Mouse (Mus musculus): ENCODE results near the gene Camk2d. TPM values are rescaled to one million over a fixed set of nuclear protein-coding genes. Genes with fewer than 3 reads are reported as not detected.

Gene Camk2d
- total and polyA plus RNA-seq, 3 experiments: 66.1 to 80.4 (median 77.3) TPM

- in situ Hi-C loops (cut with MboI; ENCODE audit: low pct_ligation_motif_present, low pct_unique_long_range_greater_than_20kb, low sequenced_read_pairs) (no loop called here), dilution Hi-C loops (cut with MboI; ENCODE audit: extremely low pct_ligation_motif_present, extremely low pct_unique_long_range_greater_than_20kb, low sequenced_read_pairs) (no loop called here)
- H3K27ac ChIP-seq (ENCODE audit: insufficient read depth, low read depth): peak overlapping the region; percentile 27; the same call in 1 of the 2 replicates
- TF ChIP-seq TBP (conservative IDR thresholded peaks at IDR 0.05; ENCODE audit: low read depth, low read length) (no peak), SIN3A (IDR thresholded peaks at IDR 0.05; ENCODE audit: low read length) (0 out of 2 replicates have a peak, but pooled peaks have one; percentile 40), BHLHE40 (IDR thresholded peaks at IDR 0.05; ENCODE audit: low read depth, low read length) (peak; percentile 63; the same call in 1 of the 2 replicates), RAD21 (IDR thresholded peaks at IDR 0.05; ENCODE audit: low read depth, low read length) (no peak)
- H3K4me3 ChIP-seq (replicated peaks in 1 of 3; ENCODE audit: low read depth in 2 of 3, low read length in 2 of 3, poor library complexity in 1 of 3): peak overlapping the region in 1 of 3 experiments; percentile 17
- peaks cover 20 to 70% of the 10 kb centered on the region in 2 experiments for H3K4me1 ChIP-seq (ENCODE audit: control insufficient read depth in 1 of 2, insufficient read depth in 2 of 2)
- no peaks in the 10 kb centered on the region for H3K9me3 ChIP-seq (replicated peaks; ENCODE audit: low read length)
- H3K27me3 ChIP-seq (replicated peaks): no peaks in the 10 kb centered on the region
- peak overlapping the region; percentile 3; the same call in 1 of the 2 replicates for H3K9ac ChIP-seq (ENCODE audit: insufficient read depth, low read depth)
- H3K36me3 ChIP-seq (replicated peaks in 1 of 2; ENCODE audit: control insufficient read depth in 1 of 2, insufficient read depth in 1 of 2, low read length in 1 of 2): peaks cover 0 to 10% of the 10 kb centered on the region in 2 experiments
- DNase-seq (ENCODE audit: extremely low read depth): peak; percentile 40
- peak overlapping the region; percentile 86 for H3K4me2 ChIP-seq (ENCODE audit: insufficient read depth, low read depth, poor library complexity, severe bottlenecking)
- peaks cover 24% of the 10 kb centered on the region for H3K79me2 ChIP-seq (replicated peaks; ENCODE audit: control insufficient read depth, extremely low read depth, insufficient read depth, poor library complexity, severe bottlenecking)
Observed at GRCm38 (mm10) chr3:126746148-126746803, 150.2 kb downstream of the Camk2d start.

- H3K27me3 ChIP-seq (replicated peaks): no peaks in the 10 kb centered on the region
- dilution Hi-C loops (cut with MboI; ENCODE audit: extremely low pct_ligation_motif_present, extremely low pct_unique_long_range_greater_than_20kb, low sequenced_read_pairs) (no loop called here), in situ Hi-C loops (cut with MboI; ENCODE audit: low pct_ligation_motif_present, low pct_unique_long_range_greater_than_20kb, low sequenced_read_pairs) (no loop called here)
- H3K9ac ChIP-seq (ENCODE audit: insufficient read depth, low read depth): no peak overlapping the region
- H3K79me2 ChIP-seq (replicated peaks; ENCODE audit: control insufficient read depth, extremely low read depth, insufficient read depth, poor library complexity, severe bottlenecking): peaks cover 25% of the 10 kb centered on the region
- no peaks in the 10 kb centered on the region for H3K9me3 ChIP-seq (replicated peaks; ENCODE audit: low read length)
- H3K4me1 ChIP-seq (ENCODE audit: control insufficient read depth in 1 of 2, insufficient read depth in 2 of 2): peaks cover 25 to 82% of the 10 kb centered on the region in 2 experiments
- TF ChIP-seq EP300 (IDR thresholded peaks at IDR 0.05; ENCODE audit: low read length): peak; percentile 59
- TF ChIP-seq NRF1 (IDR thresholded peaks at IDR 0.05; ENCODE audit: low read depth, low read length): no peak
- TF ChIP-seq CHD2 (IDR thresholded peaks at IDR 0.05; ENCODE audit: low read length): no peak
- no peak for TF ChIP-seq UBTF (IDR thresholded peaks at IDR 0.05; ENCODE audit: low read depth, low read length)
- TF ChIP-seq BHLHE40 (IDR thresholded peaks at IDR 0.05; ENCODE audit: low read depth, low read length): peak; percentile 50; the same call in 1 of the 2 replicates
- TF ChIP-seq TCF12 (IDR thresholded peaks at IDR 0.05; ENCODE audit: low read depth, low read length): no peak
- no peak for TF ChIP-seq CHD1 (IDR thresholded peaks at IDR 0.05; ENCODE audit: low read depth, low read length)
- TF ChIP-seq E2F4 (IDR thresholded peaks at IDR 0.05; ENCODE audit: insufficient replicate concordance, low read depth, low read length): no peak
- no peak for TF ChIP-seq USF2 (conservative IDR thresholded peaks at IDR 0.05; ENCODE audit: low read depth, low read length)
- TF ChIP-seq GABPA (IDR thresholded peaks at IDR 0.05; ENCODE audit: insufficient replicate concordance, low read depth, low read length): no peak
- peak; percentile 28; the same call in 1 of the 2 replicates for TF ChIP-seq ETS1 (conservative IDR thresholded peaks at IDR 0.05; ENCODE audit: low read depth, low read length)
- no peak; the same call in 1 of the 2 replicates for TF ChIP-seq JUN (IDR thresholded peaks at IDR 0.05; ENCODE audit: insufficient read depth, low read depth, low read length)
- TF ChIP-seq PAX5 (IDR thresholded peaks at IDR 0.05; ENCODE audit: low read length): no peak
- peak; percentile 26; the same call in 1 of the 2 replicates for TF ChIP-seq IRF4 (IDR thresholded peaks at IDR 0.05; ENCODE audit: low read depth, low read length)
- no peak for TF ChIP-seq JUND (conservative IDR thresholded peaks at IDR 0.05; ENCODE audit: low read depth, low read length)
- H3K4me3 ChIP-seq (replicated peaks in 1 of 3; ENCODE audit: low read depth in 2 of 3, low read length in 2 of 3, poor library complexity in 1 of 3): no peak overlapping the region
- no peak for DNase-seq (ENCODE audit: extremely low read depth)
- no peak overlapping the region; the same call in 1 of the 2 replicates for H3K27ac ChIP-seq (ENCODE audit: insufficient read depth, low read depth)
- H3K4me2 ChIP-seq (ENCODE audit: insufficient read depth, low read depth, poor library complexity, severe bottlenecking): peak overlapping the region; percentile 91
- H3K36me3 ChIP-seq (replicated peaks in 1 of 2; ENCODE audit: control insufficient read depth in 1 of 2, insufficient read depth in 1 of 2, low read length in 1 of 2): peaks cover 0 to 7% of the 10 kb centered on the region in 2 experiments
Observed at GRCm38 (mm10) chr3:126747628-126748027, 151.5 kb downstream of the Camk2d start.

All from CH12.LX (cell line).